Mouse (Mus musculus): ENCODE measurements around the gene Rcn3.

Gene Rcn3

GRCm38 (mm10) chr7:45077829-45078228, 14.2 kb downstream of the Rcn3 start:
- ChIA-PET POLR2A (interaction anchor here in 3 of 4 experiments (0.7 to 8.6 kb wide), 8 partner anchors 9 to 121 kb away, joined by 3 to 115 read pairs (median 3); partner anchors contain the start of genes Prmt1 (in 1 of the 3) and Rps11 (in 1 of the 3)), CTCF (interaction anchor here in 2 of 4 experiments (0.7 to 2.0 kb wide), 4 partner anchors 10 to 119 kb away, joined by 3 to 20 read pairs (median 4); no protein-coding TSS in a partner anchor)

- ChIA-PET POLR2A (interaction anchor here in 3 of 4 experiments (0.6 to 8.6 kb wide), 12 partner anchors 9 to 372 kb away, joined by 3 to 115 read pairs (median 4); partner anchors contain the start of genes Prmt1 (in 1 of the 3) and Rps11 (in 1 of the 3)), CTCF (interaction anchor here in 3 of 4 experiments (0.6 to 2.0 kb wide), 9 partner anchors 9 to 370 kb away, joined by 3 to 20 read pairs (median 5); no protein-coding TSS in a partner anchor)
Observed at GRCm38 (mm10) chr7:45077322-45077721, 14.7 kb downstream of the Rcn3 start.

- ChIA-PET CTCF (interaction anchor here in 3 of 4 experiments (0.6 to 2.0 kb wide), 11 partner anchors 9 to 379 kb away, joined by 3 to 20 read pairs (median 4); partner anchors contain the start of genes Flt3l (in 1 of the 3) and Gm45713 (in 1 of the 3)), POLR2A (interaction anchor here in 2 of 4 experiments (0.8 to 8.6 kb wide), 11 partner anchors 8 to 90 kb away, joined by 3 to 115 read pairs (median 3); partner anchors contain the start of genes Prmt1 (in 2 of the 2) and Rps11 (in 1 of the 2))
Observed at GRCm38 (mm10) chr7:45076501-45076900, 15.5 kb downstream of the Rcn3 start.

- CTCF ChIA-PET, result interaction anchor here in 2 of 4 experiments (0.6 to 1.4 kb wide), 7 partner anchors 21 to 146 kb away, joined by 3 to 12 read pairs (median 3); partner anchors contain the start of genes Ap2a1 (in 1 of the 2), Flt3l (in 1 of the 2) and Gm45713 (in 1 of the 2)
Observed at GRCm38 (mm10) chr7:45075405-45075804, 16.6 kb downstream of the Rcn3 start.

GRCm38 (mm10) chr7:45073949-45074348, 18.1 kb downstream of the Rcn3 start:
- POLR2A ChIA-PET, result interaction anchor here in 2 of 4 experiments (0.9 to 8.6 kb wide), 10 partner anchors 9 to 130 kb away, joined by 3 to 115 read pairs (median 4); partner anchors contain the start of genes Flt3l (in 1 of the 2), Gm45713 (in 1 of the 2), Rps11 (in 1 of the 2) and Tsks (in 1 of the 2)
- CTCF ChIA-PET, result interaction anchor here in 1 of 4 experiments (1.2 kb wide), 1 partner anchor 89 kb away, joined by 3 read pairs; no protein-coding TSS in a partner anchor

More at GRCm38 (mm10) chr7:45075405-45075804, 16.6 kb downstream of the Rcn3 start:
- POLR2A ChIA-PET, result interaction anchor here in 3 of 4 experiments (0.6 to 8.6 kb wide), 17 partner anchors 11 to 226 kb away, joined by 3 to 115 read pairs (median 3); partner anchors contain the start of genes Flt3l (in 1 of the 3), Gm45713 (in 1 of the 3), Prmt1 (in 1 of the 3) and Rcn3 (in 1 of the 3)

- POLR2A ChIA-PET, result interaction anchor here in 3 of 4 experiments (0.6 to 8.6 kb wide), 18 partner anchors 7 to 224 kb away, joined by 3 to 115 read pairs (median 3); partner anchors contain the start of genes Flt3l (in 2 of the 3), Gm45713 (in 2 of the 3), Nosip (in 1 of the 3) and Prrg2 (in 1 of the 3)
- CTCF ChIA-PET, result interaction anchor here in 2 of 4 experiments (1.2 to 1.8 kb wide), 3 partner anchors 35 to 268 kb away, joined by 3 to 7 read pairs (median 4); no protein-coding TSS in a partner anchor
Observed at GRCm38 (mm10) chr7:45073171-45073707, 18.8 kb downstream of the Rcn3 start.

GRCm38 (mm10) chr7:45072230-45072629, 19.8 kb downstream of the Rcn3 start:
- ChIA-PET POLR2A (interaction anchor here in 3 of 4 experiments (0.6 to 8.6 kb wide), 54 partner anchors 8 to 388 kb away, joined by 3 to 115 read pairs (median 4); partner anchors contain the start of genes Aldh16a1 (in 2 of the 3), Rras (in 2 of the 3), Ccdc155 (in 1 of the 3) and Flt3l (in 1 of the 3)), CTCF (interaction anchor here (0.5 to 2.0 kb wide), 31 partner anchors 9 to 269 kb away, joined by 3 to 10 read pairs (median 3); partner anchors contain the start of genes Flt3l (in 2 of the 4), Gm45713 (in 2 of the 4), Rras (in 2 of the 4) and Akt1s1 (in 1 of the 4))

GRCm38 (mm10) chr7:45069671-45070070, 22.4 kb downstream of the Rcn3 start:
- CTCF ChIA-PET, result interaction anchor here in 2 of 4 experiments (2.8 to 3.9 kb wide), 4 partner anchors 12 to 36 kb away, joined by 22 to 39 read pairs (median 30); no protein-coding TSS in a partner anchor
- POLR2A ChIA-PET, result interaction anchor here (0.9 to 8.9 kb wide), 25 partner anchors 11 to 342 kb away, joined by 3 to 115 read pairs (median 10); partner anchors contain the start of genes Irf3 (in 1 of the 4), Prmt1 (in 1 of the 4), Prr12 (in 1 of the 4) and Rpl13a (in 1 of the 4)

GRCm38 (mm10) chr7:45068000-45068318, 24.1 kb downstream of the Rcn3 start:
- ChIA-PET POLR2A (interaction anchor here (0.5 to 8.9 kb wide), 98 partner anchors 9 to 693 kb away, joined by 3 to 98 read pairs (median 5); partner anchors contain the start of genes Prmt1 (in 3 of the 4), Prr12 (in 3 of the 4), Rcn3 (in 3 of the 4) and Aldh16a1 (in 2 of the 4)), CTCF (interaction anchor here (0.5 to 3.9 kb wide), 134 partner anchors 9 to 814 kb away, joined by 3 to 48 read pairs (median 4); partner anchors contain the start of genes Rras (in 4 of the 4), Flt3l (in 3 of the 4), Gm45713 (in 3 of the 4) and Prmt1 (in 3 of the 4))

- POLR2A ChIA-PET, result interaction anchor here (0.6 to 8.9 kb wide), 98 partner anchors 8 to 693 kb away, joined by 3 to 98 read pairs (median 5); partner anchors contain the start of genes Prmt1 (in 3 of the 4), Ccdc155 (in 2 of the 4), Fcgrt (in 2 of the 4) and Prr12 (in 2 of the 4)
- CTCF ChIA-PET, result interaction anchor here (0.5 to 3.9 kb wide), 103 partner anchors 8 to 675 kb away, joined by 3 to 48 read pairs (median 5); partner anchors contain the start of genes Rras (in 4 of the 4), Prmt1 (in 3 of the 4), Flt3l (in 2 of the 4) and Gm45713 (in 2 of the 4)
Observed at GRCm38 (mm10) chr7:45067190-45067999, 24.6 kb downstream of the Rcn3 start.

- ChIA-PET CTCF (interaction anchor here in 1 of 4 experiments (0.6 kb wide), 1 partner anchor 45 kb away, joined by 3 read pairs; the partner anchor contains the start of gene Rras), POLR2A (interaction anchor here in 3 of 4 experiments (0.6 to 8.9 kb wide), 15 partner anchors 8 to 305 kb away, joined by 3 to 98 read pairs (median 6); partner anchors contain the start of genes Prmt1 (in 2 of the 3), Prr12 (in 1 of the 3), Rps11 (in 1 of the 3) and Rras (in 1 of the 3))
Observed at GRCm38 (mm10) chr7:45062239-45062835, 29.7 kb downstream of the Rcn3 start, which contains the start of the genes Nosip and Prrg2. Gene Nosip, plus strand, starts transcription at chr7:45062429. Gene Prrg2, minus strand, starts transcription at chr7:45062677.

- CTCF ChIA-PET, result interaction anchor here in 2 of 4 experiments (0.5 to 0.6 kb wide), 2 partner anchors 10 to 75 kb away, joined by 3 to 6 read pairs; partner anchors contain the start of gene Prmt1 (in 1 of the 2)
- POLR2A ChIA-PET, result interaction anchor here (0.6 to 2.2 kb wide), 32 partner anchors 7 to 659 kb away, joined by 3 to 10 read pairs (median 4); partner anchors contain the start of genes Rras (in 3 of the 4), Prr12 (in 2 of the 4), Aldh16a1 (in 1 of the 4) and Ccdc155 (in 1 of the 4)
Observed at GRCm38 (mm10) chr7:45061532-45062075, 30.4 kb downstream of the Rcn3 start.

- ChIA-PET CTCF (no interaction called here), POLR2A (interaction anchor here in 3 of 4 experiments (0.8 to 2.2 kb wide), 16 partner anchors 10 to 144 kb away, joined by 3 to 10 read pairs (median 5); partner anchors contain the start of genes Aldh16a1 (in 1 of the 3), Ccdc155 (in 1 of the 3), Prmt1 (in 1 of the 3) and Rcn3 (in 1 of the 3))
Observed at GRCm38 (mm10) chr7:45060632-45061122, 31.3 kb downstream of the Rcn3 start.

- ChIA-PET CTCF (interaction anchor here (0.6 to 2.4 kb wide), 8 partner anchors 9 to 882 kb away, joined by 3 to 17 read pairs (median 4); no protein-coding TSS in a partner anchor), POLR2A (interaction anchor here in 3 of 4 experiments (0.6 to 2.5 kb wide), 17 partner anchors 7 to 242 kb away, joined by 3 to 13 read pairs (median 3); partner anchors contain the start of genes Atf5 (in 1 of the 3) and Il4i1 (in 1 of the 3))
Observed at GRCm38 (mm10) chr7:45058607-45059571, 33.1 kb downstream of the Rcn3 start.
